Mouse (Mus musculus): ENCODE measurements at regions not wholly inside any gene's neighbourhood (a gene's known extent, or its start where the extent isn't known, plus 50 kb on each side); places are given as distances from the start of the nearest gene placed in this dataset.

- no peak for DNase-seq
These were observed 215.3 kb downstream of the Mreg start for GRCm38 (mm10) chr1:71996828-71997227.

DNA sequence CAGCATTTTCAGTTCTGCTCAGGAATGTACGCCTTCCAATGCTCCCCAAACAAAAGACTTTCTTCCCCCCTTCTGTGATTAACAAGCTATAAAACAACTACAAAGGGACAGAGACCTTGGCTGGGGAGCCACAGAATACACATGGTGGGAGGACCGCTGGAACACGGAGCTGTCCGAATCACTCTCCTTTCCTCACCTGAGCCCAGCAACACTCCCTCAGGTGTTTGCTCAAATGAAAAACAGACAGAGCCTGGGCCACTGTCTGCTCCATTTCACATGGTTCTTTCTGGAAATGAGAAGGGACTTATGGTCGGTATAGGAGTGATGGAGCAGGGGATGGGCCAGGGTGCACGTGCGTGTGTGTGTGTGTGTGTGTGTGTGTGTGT lies 215.9 kb downstream of the Mreg start:
- DNase-seq = no peak

GRCm38 (mm10) chr1:71995573-71996233 lies 216.4 kb downstream of the Mreg start:
- no peak for DNase-seq

DNA sequence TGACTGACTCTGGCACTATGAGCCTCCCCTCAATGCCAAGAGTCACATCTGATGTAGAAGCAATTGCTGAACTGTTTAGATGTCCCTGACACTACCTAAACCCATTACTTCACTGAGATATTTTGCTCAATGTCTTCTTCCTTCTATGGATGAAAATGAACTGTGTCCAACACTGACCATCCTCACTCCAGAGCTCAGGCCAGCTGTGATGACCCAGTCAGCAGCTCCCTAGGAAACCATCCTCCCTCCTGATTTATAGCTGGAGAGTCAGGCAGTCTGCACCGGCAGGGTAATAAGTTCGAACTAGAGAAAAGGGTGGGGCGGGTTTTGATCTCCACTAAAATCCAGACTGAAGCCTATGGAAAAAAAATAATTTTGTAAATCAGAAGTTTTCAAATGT lies 221.2 kb downstream of the Mreg start:
- no peak for DNase-seq

- DNase-seq = no peak
These were observed 224.0 kb downstream of the Mreg start for GRCm38 (mm10) chr1:71988086-71988485.

GRCm38 (mm10) chr1:71986047-71986446 lies 226.1 kb downstream of the Mreg start:
- no peak for DNase-seq

DNA sequence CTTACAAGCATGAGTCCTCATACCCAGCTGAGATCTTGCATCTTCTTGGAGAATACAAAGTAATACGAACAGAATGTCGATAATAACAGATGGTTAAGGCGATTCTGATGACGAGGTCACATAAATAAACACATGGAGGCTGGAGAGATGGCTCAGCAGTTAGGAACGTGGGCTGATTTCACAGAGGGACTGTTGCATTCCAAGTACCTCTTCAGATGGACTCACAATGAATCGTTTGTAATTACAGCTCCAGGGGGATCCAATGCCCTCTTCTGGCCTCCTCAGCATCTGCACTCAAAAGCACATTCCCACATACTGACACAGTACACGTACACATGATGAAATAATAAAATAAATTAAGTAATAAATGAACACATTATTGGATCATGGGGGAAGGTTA lies 228.3 kb downstream of the Mreg start:
- no peak for DNase-seq

DNA sequence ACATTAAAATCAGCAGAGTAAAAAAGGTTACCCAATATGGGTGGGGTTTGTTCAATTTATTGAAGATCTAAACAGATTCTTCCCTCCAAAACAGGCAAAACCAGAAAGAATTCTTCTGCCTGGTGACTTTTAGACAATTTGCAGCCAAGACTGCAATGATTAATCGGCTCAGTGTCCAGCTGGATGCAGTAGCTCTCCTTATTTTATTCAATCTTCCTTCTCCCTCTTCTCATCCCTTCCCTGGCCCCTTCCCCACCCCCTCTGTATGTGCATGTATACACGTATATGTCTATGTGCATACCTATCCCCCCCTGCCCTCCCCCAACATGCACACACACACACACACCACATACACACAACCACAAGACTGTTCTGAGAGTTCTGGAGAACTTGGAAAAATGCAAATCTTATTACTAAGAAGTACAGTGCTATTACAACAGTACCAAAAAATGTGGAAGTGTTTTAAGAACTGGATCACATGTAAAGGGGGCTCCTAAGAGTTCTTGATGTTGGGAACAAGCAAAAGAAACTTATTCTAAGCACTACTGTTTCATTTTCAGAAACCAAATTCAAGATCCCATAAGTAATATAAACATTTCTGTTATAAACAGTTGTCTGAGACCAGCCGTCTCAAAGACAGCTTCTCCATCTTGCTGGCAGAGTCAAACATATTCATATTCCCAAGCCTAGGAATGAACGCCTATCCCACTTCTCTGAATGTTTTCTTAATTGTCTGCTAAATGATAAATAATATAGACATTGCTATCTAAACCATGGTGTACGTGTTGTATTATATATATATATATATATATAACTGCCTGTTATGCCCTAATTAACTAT lies 229.5 kb downstream of the Mreg start:
- no peak for DNase-seq

GRCm38 (mm10) chr1:71980624-71981023 lies 231.5 kb downstream of the Mreg start:
- no peak for DNase-seq

DNA sequence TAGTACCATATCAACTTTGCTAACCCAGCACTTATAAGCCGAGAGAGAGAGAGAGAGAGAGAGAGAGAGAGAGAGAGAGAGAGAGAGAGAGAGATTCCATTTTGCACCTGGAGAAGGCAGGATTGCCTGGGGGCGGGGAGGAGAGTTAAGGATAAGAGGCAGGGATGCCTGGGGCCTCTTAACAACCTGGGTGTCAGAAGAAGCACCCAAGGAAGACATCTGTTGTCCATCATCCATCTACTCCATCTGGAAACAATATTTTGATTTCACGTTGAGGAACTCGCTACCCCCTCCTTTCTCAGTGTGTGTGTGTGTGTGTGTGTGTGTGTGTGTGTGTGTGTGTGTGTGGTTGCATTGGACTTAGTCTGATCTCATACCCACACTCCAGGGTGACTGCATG lies 232.8 kb downstream of the Mreg start:
- DNase-seq = no peak

GRCm38 (mm10) chr1:71977361-71977760 lies 234.7 kb downstream of the Mreg start:
- DNase-seq = no peak

GRCm38 (mm10) chr1:71974715-71975114 lies 237.4 kb downstream of the Mreg start:
- DNase-seq = no peak

DNA sequence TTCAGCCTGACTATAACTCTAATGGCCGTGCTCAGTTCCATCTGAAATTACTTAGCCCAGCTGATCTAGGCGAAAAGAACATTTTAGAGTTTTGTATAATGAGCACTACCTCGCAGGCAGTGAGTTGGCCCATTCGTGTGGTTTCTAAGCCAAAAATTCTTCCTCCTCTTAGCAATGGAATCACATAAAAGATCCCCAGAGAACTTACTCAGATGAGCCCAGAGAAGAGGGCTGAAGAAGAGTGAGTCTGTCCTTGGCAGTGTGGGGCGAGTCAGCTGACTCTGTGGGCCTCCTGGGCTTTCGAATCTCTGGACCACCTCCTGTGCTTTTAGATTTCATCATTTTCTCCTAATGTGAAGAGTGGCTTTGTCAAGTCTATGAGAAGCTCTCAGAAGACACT lies 240.2 kb downstream of the Mreg start:
- DNase-seq = no peak

GRCm38 (mm10) chr1:71970771-71971170 lies 241.3 kb downstream of the Mreg start:
- no peak for DNase-seq

- DNase-seq = no peak
These were observed 244.5 kb downstream of the Mreg start for GRCm38 (mm10) chr1:71967574-71968104.

DNA sequence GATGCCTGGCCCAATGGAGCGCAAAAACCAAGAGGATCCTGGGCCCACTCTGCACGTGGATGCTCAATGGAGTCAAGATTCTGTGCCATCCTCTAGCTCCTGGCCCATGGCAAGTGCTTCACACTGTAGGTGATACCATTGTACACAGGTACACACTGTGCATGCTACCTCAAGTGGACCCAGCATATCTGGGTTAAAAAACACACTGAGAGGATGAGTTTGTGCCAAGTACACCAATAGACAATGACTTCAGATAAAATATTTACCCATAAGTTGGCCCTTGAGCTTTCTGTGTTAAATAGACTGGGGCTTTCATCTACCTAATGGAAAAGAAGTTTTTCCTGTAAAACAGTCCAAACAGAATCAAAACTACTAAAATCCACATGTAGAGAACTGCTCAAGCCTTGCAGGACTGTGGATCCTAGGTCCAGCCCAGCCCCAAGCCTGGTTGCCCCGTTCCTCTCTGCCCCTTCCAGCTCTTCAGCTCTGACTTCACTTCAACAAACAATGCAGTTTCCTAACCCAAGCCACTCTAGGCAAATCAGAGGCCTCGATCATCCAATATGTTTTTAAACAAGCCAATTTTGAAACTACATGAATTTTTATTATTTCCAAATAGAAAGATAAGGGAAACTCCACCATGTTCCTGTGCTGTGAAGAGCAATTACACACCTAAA lies 247.5 kb downstream of the Mreg start:
- peak; percentile 68 for DNase-seq

GRCm38 (mm10) chr1:71956940-71957339 lies 255.2 kb downstream of the Mreg start:
- DNase-seq = no peak

GRCm38 (mm10) chr1:71955331-71955730 lies 256.8 kb downstream of the Mreg start:
- DNase-seq = no peak

GRCm38 (mm10) chr1:71953292-71953691 lies 258.8 kb downstream of the Mreg start:
- no peak for DNase-seq

DNA sequence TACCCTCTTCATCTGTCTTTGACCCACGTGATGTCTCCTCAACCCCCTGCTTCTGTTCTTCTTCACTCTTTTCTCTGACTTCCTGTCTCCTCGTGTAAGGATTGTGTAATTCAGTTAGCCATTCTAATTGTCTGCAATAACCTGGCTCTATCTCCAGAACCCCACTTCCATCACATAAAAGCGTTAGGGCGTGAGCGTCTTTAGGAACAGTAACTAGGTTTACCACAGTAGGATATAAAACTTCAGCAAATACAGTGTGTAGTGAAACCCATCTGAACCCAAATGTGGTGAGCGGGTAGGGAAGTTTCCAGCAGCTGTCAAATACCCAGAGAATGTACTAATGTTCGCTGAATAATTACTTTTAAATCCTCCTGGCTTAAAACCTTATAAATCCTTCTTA lies 262.6 kb downstream of the Mreg start:
- DNase-seq = no peak

DNA sequence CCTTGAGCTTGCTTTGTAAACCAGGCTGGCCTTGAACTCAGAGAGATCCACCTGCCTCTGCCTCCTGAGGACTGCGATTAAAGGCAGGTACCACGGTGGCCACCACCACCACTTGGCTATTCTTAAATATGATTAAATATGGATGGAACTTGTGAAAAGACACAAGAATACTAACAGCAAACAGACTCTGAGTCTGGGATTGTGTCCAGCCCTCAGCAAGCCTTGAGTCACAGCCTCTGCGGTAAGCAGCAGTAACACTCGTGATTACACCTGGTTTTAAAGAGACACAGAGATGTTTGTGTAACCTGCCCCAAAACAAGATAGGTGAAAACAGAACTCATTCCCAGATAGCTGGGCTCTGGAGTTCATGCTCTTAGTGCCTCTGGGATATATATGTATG lies 263.4 kb downstream of the Mreg start:
- DNase-seq = no peak

DNA sequence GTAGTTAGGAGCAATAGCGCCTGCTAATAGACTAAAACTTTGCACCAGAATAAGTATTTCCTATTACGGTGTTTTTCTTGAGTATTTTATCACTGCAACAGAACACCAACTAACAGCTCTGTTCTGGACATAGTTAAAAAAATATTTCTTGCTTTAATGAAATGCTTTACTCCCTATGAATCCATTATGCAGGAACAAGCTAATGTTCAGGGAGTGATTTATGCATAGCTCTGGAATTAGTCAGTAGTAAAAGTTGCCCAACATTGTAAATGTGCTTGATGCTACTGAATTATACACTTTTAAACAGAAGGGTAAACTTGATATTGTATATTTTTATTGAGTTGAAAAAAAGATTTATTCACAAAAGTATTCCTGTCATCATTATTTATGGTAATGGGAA lies 264.6 kb downstream of the Mreg start:
- no peak for DNase-seq

DNA sequence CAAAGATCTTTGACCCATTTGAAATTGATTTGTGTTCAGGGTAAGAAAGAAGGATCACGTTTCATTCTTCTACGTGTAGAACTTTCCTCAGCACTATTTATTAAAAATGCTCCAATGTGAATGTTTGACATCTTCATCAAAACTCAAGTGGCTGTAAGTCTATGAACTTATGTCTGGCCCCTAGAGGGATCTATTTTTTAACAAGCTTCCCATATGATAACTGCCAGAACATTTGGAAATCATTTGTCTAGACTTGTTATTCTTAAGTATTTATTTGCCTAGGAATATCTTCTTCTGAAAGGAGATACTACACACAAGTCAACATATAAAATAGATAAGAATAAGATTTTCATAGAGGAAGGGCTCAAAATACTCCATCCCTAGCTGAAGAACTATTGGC lies 265.2 kb downstream of the Mreg start:
- no peak for DNase-seq

DNA sequence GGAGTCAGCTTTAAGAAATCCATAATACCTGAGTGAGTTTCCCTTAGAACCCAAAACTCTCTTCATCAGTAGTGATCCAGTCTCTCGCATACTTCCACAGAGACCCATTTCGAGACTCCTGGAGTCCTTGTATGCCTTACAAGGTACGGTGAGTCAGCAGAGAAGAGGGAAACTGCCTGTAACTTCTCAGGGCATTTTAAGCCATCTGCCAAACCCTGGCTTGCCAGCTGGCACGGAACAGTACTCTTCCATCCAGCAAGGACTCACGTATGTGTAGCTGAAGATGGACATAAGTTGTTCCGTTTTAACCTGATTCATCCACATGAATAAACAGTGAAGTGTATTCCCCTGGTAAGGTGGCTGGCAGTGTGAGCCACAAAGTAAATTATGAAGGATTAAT lies 267.0 kb downstream of the Mreg start:
- no peak for DNase-seq
